9 mouse cellular contexts compared by ENCODE assay signal in genomic region chr11:63922091-63922621, GRCm38 (mm10). TPM values are rescaled to one million over a fixed set of nuclear protein-coding genes. Genes with fewer than 3 reads are reported as not detected.
DNase-seq lines count a peak whose midpoint lies in the region; ATAC-seq and TF ChIP-seq lines count a peak whose summit lies in the region.
"Had no signal": no experiment of that assay in that cellular context is flagged by ENCODE, and none has a peak within 500 bp of the region (broad histone marks: within the 10 kb centered on the region; RNA-seq: fewer than 3 reads in every experiment).

Gene Hs3st3b1 (minus strand): TSS chr11:63922290.

- no peak for TF ChIP-seq CTCF in brain, embryonic 14.5 days (IDR thresholded peaks at IDR 0.05; ENCODE audit: borderline replicate concordance, extremely low read depth, insufficient read depth, insufficient read length)
- no peak for TF ChIP-seq CTCF in liver, embryonic 14.5 days (IDR thresholded peaks at IDR 0.05; ENCODE audit: low read depth)

- 0 out of 2 replicates have a peak within 1 kb of the TSS, but pooled peaks have one; percentile 43 for H3K27ac ChIP-seq in forebrain, embryonic 12.5 days
- no peak within 1 kb of the TSS for H3K27ac ChIP-seq in heart, embryonic 16.5 days (ENCODE audit: low read length)
- no peak within 1 kb of the TSS for H3K27ac ChIP-seq in liver, embryonic 14.5 days
- 0 out of 2 replicates have a peak within 1 kb of the TSS, but pooled peaks have one; percentile 2 for H3K27ac ChIP-seq in stomach, embryonic 15.5 days

- ATAC-seq in forebrain, embryonic 12.5 days (ENCODE audit: low FRiP score), result peak; percentile 96
- ATAC-seq in heart, embryonic 16.5 days (replicated peaks; ENCODE audit: extremely low read depth, insufficient read depth, low FRiP score), result peak; percentile 94
- peak; percentile 84 for ATAC-seq in liver, embryonic 14.5 days (ENCODE audit: insufficient read depth)
- ATAC-seq in stomach, embryonic 15.5 days (ENCODE audit: insufficient read depth, low FRiP score, low read depth), result peak; percentile 94

- WGBS in forebrain, embryonic 12.5 days, result under 1% methylated on average over 43 of the region's 43 CpGs
- WGBS in heart, embryonic 16.5 days, result under 1% methylated on average over 43 of the region's 43 CpGs
- under 1% methylated on average over 43 of the region's 43 CpGs for WGBS in liver, embryonic 14.5 days (ENCODE audit: insufficient replicate concordance)
- under 1% methylated on average over 43 of the region's 43 CpGs for WGBS in stomach, embryonic 15.5 days

- peak within 1 kb of the TSS; percentile 59 for H3K4me3 ChIP-seq in forebrain, embryonic 12.5 days (replicated peaks)
- peak within 1 kb of the TSS; percentile 66 for H3K4me3 ChIP-seq in heart, embryonic 16.5 days (ENCODE audit: low read length)
- H3K4me3 ChIP-seq in liver, embryonic 14.5 days (ENCODE audit: insufficient read depth in 1 of 2, low read depth in 2 of 2, low read length in 2 of 2), result peak within 1 kb of the TSS; percentile 50 to 61
- H3K4me3 ChIP-seq in stomach, embryonic 15.5 days (replicated peaks), result peak within 1 kb of the TSS; percentile 57

- H3K4me2 ChIP-seq in forebrain, embryonic 12.5 days, result peak within 1 kb of the TSS; percentile 93
- peak within 1 kb of the TSS; percentile 95 for H3K4me2 ChIP-seq in heart, embryonic 16.5 days (ENCODE audit: low read depth, low read length)
- peak within 1 kb of the TSS; percentile 56 for H3K4me2 ChIP-seq in liver, embryonic 14.5 days (ENCODE audit: low read depth)
- H3K4me2 ChIP-seq in stomach, embryonic 15.5 days, result peak within 1 kb of the TSS; percentile 77

- no peaks in the 10 kb centered on the region for H3K36me3 ChIP-seq in forebrain, embryonic 12.5 days (replicated peaks)
- no peaks in the 10 kb centered on the region for H3K36me3 ChIP-seq in heart, embryonic 16.5 days (ENCODE audit: control insufficient read depth, insufficient read depth)
- H3K36me3 ChIP-seq in liver, embryonic 14.5 days (replicated peaks; ENCODE audit: control insufficient read depth, insufficient read depth, low read depth), result no peaks in the 10 kb centered on the region
- no peaks in the 10 kb centered on the region for H3K36me3 ChIP-seq in stomach, embryonic 15.5 days
- H3K36me3 ChIP-seq: G1E had no signal

- no peak for TF ChIP-seq EP300 in liver, embryonic 14.5 days (IDR thresholded peaks at IDR 0.05; ENCODE audit: low read depth)

- peaks cover 96% of the 10 kb centered on the region for H3K27me3 ChIP-seq in forebrain, embryonic 12.5 days
- peaks cover 66% of the 10 kb centered on the region for H3K27me3 ChIP-seq in heart, embryonic 16.5 days (ENCODE audit: control insufficient read depth, insufficient read depth, low read length)
- peaks cover 86% of the 10 kb centered on the region for H3K27me3 ChIP-seq in liver, embryonic 14.5 days (ENCODE audit: control insufficient read depth, insufficient read depth, low read length)
- H3K27me3 ChIP-seq in stomach, embryonic 15.5 days (replicated peaks), result peaks cover 35% of the 10 kb centered on the region

- peaks cover 69% of the 10 kb centered on the region for H3K4me1 ChIP-seq in forebrain, embryonic 12.5 days
- peaks cover 31% of the 10 kb centered on the region for H3K4me1 ChIP-seq in heart, embryonic 16.5 days (ENCODE audit: control insufficient read depth, insufficient read depth, low read length)
- H3K4me1 ChIP-seq in liver, embryonic 14.5 days (replicated peaks; ENCODE audit: control insufficient read depth in 2 of 2, insufficient read depth in 2 of 2, low read length in 1 of 2), result no peaks in the 10 kb centered on the region; a peak in 2 of 4 replicates
- peaks cover 36% of the 10 kb centered on the region for H3K4me1 ChIP-seq in stomach, embryonic 15.5 days

- DNase-seq in A20 (ENCODE audit: low read depth, low spot score), result peak; percentile 95
- DNase-seq in brain, embryonic 14.5 days (ENCODE audit: low read depth), result peak; percentile 99
- DNase-seq in kidney, postnatal 25 days, result peak; percentile 96 to 99
- DNase-seq in liver, embryonic 14.5 days (ENCODE audit: low read depth in 3 of 3, low spot score in 3 of 3), result peak; percentile 57 to 73 (median 65)
- peak; percentile 93 for DNase-seq in neural tube, embryonic 10.5 days (ENCODE audit: extremely low spot score, low spot score)

- no peaks in the 10 kb centered on the region for H3K9me3 ChIP-seq in forebrain, embryonic 12.5 days
- H3K9me3 ChIP-seq in heart, embryonic 16.5 days (replicated peaks; ENCODE audit: control insufficient read depth, low read length), result no peaks in the 10 kb centered on the region
- no peaks in the 10 kb centered on the region for H3K9me3 ChIP-seq in liver, embryonic 14.5 days (ENCODE audit: control insufficient read depth, low read length)
- no peaks in the 10 kb centered on the region for H3K9me3 ChIP-seq in stomach, embryonic 15.5 days

- TF ChIP-seq POLR2A in brain, embryonic 14.5 days (IDR thresholded peaks at IDR 0.05; ENCODE audit: borderline replicate concordance, extremely low read depth, insufficient read depth, insufficient read length, poor library complexity, severe bottlenecking), result peak; percentile 38; the same call in 1 of the 2 replicates

- H3K9ac ChIP-seq in forebrain, embryonic 12.5 days, result peak within 1 kb of the TSS; percentile 60
- peak within 1 kb of the TSS; percentile 71 for H3K9ac ChIP-seq in heart, embryonic 16.5 days (ENCODE audit: low read length)
- peak within 1 kb of the TSS; percentile 43 for H3K9ac ChIP-seq in liver, embryonic 14.5 days (replicated peaks)
- H3K9ac ChIP-seq in stomach, embryonic 15.5 days, result peak within 1 kb of the TSS; percentile 40

RNA-seq across cellular contexts. Expression of gene Hs3st3b1, which starts in this region (rescaled TPM):
- polyA plus RNA-seq in brain, embryonic 14.5 days (2012; rRNA removed), result 7.9 and 10.5 TPM in 2 replicates
- polyA plus RNA-seq in forebrain, embryonic 12.5 days (2016; fragmentation: Nextera tagmentation; extraction: Ambion mirVana), result 8.8 and 9.2 TPM in 2 replicates
- polyA plus RNA-seq in heart, embryonic 16.5 days (2015; fragmentation: Nextera tagmentation; extraction: Ambion mirVana), result 1.7 and 2.7 TPM in 2 replicates
- 7.8 and 8.0 TPM in 2 replicates for polyA plus RNA-seq in liver, embryonic 14.5 days (2012; rRNA removed)
- 10.4 and 12.1 TPM in 2 replicates for polyA plus RNA-seq in liver, embryonic 14.5 days (2014; fragmentation: Nextera tagmentation; extraction: Ambion mirVana)
- polyA plus RNA-seq in stomach, embryonic 15.5 days (2015; fragmentation: Nextera tagmentation; extraction: Ambion mirVana), result 7.9 and 9.9 TPM in 2 replicates
- polyA plus RNA-seq: G1E had no signal

Comparison
In these comparisons a context has a peak if more than half of its experiments do, and no peak if none do; other contexts are left out.
1. H3K27ac ChIP-seq: peak in forebrain, embryonic 12.5 days (single experiment) and stomach, embryonic 15.5 days (single experiment); none in heart, embryonic 16.5 days (single experiment) and liver, embryonic 14.5 days (single experiment).
2. Peak in every context shown above with its lines, with median percentiles within 50 percentile points of each other: DNase-seq, ATAC-seq, H3K4me2 ChIP-seq, H3K4me3 ChIP-seq and H3K9ac ChIP-seq.